Mouse (Mus musculus): ENCODE measurements at regions not wholly inside any gene's neighbourhood (a gene's known extent, or its start where the extent isn't known, plus 50 kb on each side); places are given as distances from the start of the nearest gene placed in this dataset.

- Histone ChIP-seq H3K4me1 (ENCODE audit: insufficient read depth) (no peaks in the 10 kb centered on the region), H3K36me3 (ENCODE audit: insufficient read depth) (no peaks in the 10 kb centered on the region), H3K9me3 (ENCODE audit: low read depth, low read length) (no peaks in the 10 kb centered on the region), H3K4me3 (ENCODE audit: low read depth, low read length) (no peak overlapping the region), H3K9ac (no peak overlapping the region), H3K27me3 (ENCODE audit: insufficient read depth, low read length) (no peaks in the 10 kb centered on the region), H3K27ac (ENCODE audit: low read depth) (no peak overlapping the region), H3K4me2 (no peak overlapping the region)
- DNase-seq = no peak
- no peak for TF ChIP-seq CTCF (IDR thresholded peaks at IDR 0.05; ENCODE audit: low read depth)
- 81% methylated on average over 3 of the region's 3 CpGs for WGBS
- no peak for ATAC-seq (ENCODE audit: insufficient read depth)
Measured at GRCm38 (mm10) chr3:34483934-34484333, 166.3 kb upstream of the Sox2 start.

- no peak overlapping the region for H3K4me3 ChIP-seq (ENCODE audit: low read depth, low read length)
- ATAC-seq (ENCODE audit: insufficient read depth) = no peak
- H3K36me3 ChIP-seq (ENCODE audit: insufficient read depth) = no peaks in the 10 kb centered on the region
- H3K27me3 ChIP-seq (ENCODE audit: insufficient read depth, low read length) = no peaks in the 10 kb centered on the region
- no peak for TF ChIP-seq CTCF (IDR thresholded peaks at IDR 0.05; ENCODE audit: low read depth)
- H3K4me1 ChIP-seq (ENCODE audit: insufficient read depth) = no peaks in the 10 kb centered on the region
- no peak overlapping the region for H3K27ac ChIP-seq (ENCODE audit: low read depth)
- DNase-seq = no peak
- no peak overlapping the region for H3K4me2 ChIP-seq
- WGBS = 32% methylated on average over 16 of the region's 16 CpGs
- H3K9ac ChIP-seq = no peak overlapping the region
- H3K9me3 ChIP-seq (ENCODE audit: low read depth, low read length) = no peaks in the 10 kb centered on the region
Measured at GRCm38 (mm10) chr3:34481821-34482713, 168.1 kb upstream of the Sox2 start.

GRCm38 (mm10) chr3:34481314-34481713 lies 168.9 kb upstream of the Sox2 start:
- H3K27me3 ChIP-seq (ENCODE audit: insufficient read depth, low read length) = no peaks in the 10 kb centered on the region
- H3K9me3 ChIP-seq (ENCODE audit: low read depth, low read length) = no peaks in the 10 kb centered on the region
- H3K9ac ChIP-seq = no peak overlapping the region
- WGBS = 36% methylated on average over 3 of the region's 3 CpGs
- TF ChIP-seq CTCF (IDR thresholded peaks at IDR 0.05; ENCODE audit: low read depth) = no peak
- no peak overlapping the region for H3K4me2 ChIP-seq
- H3K4me1 ChIP-seq (ENCODE audit: insufficient read depth) = no peaks in the 10 kb centered on the region
- DNase-seq (no peak), ATAC-seq (ENCODE audit: insufficient read depth) (no peak)
- no peaks in the 10 kb centered on the region for H3K36me3 ChIP-seq (ENCODE audit: insufficient read depth)
- no peak overlapping the region for H3K27ac ChIP-seq (ENCODE audit: low read depth)
- H3K4me3 ChIP-seq (ENCODE audit: low read depth, low read length) = no peak overlapping the region

- DNase-seq (no peak), ATAC-seq (ENCODE audit: insufficient read depth) (no peak)
- Histone ChIP-seq H3K4me3 (ENCODE audit: low read depth, low read length) (no peak overlapping the region), H3K4me1 (ENCODE audit: insufficient read depth) (no peaks in the 10 kb centered on the region), H3K9ac (no peak overlapping the region), H3K27ac (ENCODE audit: low read depth) (no peak overlapping the region), H3K27me3 (ENCODE audit: insufficient read depth, low read length) (no peaks in the 10 kb centered on the region), H3K36me3 (ENCODE audit: insufficient read depth) (no peaks in the 10 kb centered on the region), H3K9me3 (ENCODE audit: low read depth, low read length) (no peaks in the 10 kb centered on the region), H3K4me2 (no peak overlapping the region)
- 55% methylated on average over 4 of the region's 4 CpGs for WGBS
- no peak for TF ChIP-seq CTCF (IDR thresholded peaks at IDR 0.05; ENCODE audit: low read depth)
Measured at GRCm38 (mm10) chr3:34474126-34474525, 176.1 kb upstream of the Sox2 start.

GRCm38 (mm10) chr3:34470721-34471120 lies 179.5 kb upstream of the Sox2 start:
- Histone ChIP-seq H3K27me3 (ENCODE audit: insufficient read depth, low read length) (no peaks in the 10 kb centered on the region), H3K9me3 (ENCODE audit: low read depth, low read length) (no peaks in the 10 kb centered on the region), H3K4me3 (ENCODE audit: low read depth, low read length) (no peak overlapping the region), H3K4me2 (no peak overlapping the region), H3K36me3 (ENCODE audit: insufficient read depth) (no peaks in the 10 kb centered on the region), H3K27ac (ENCODE audit: low read depth) (no peak overlapping the region), H3K4me1 (ENCODE audit: insufficient read depth) (no peaks in the 10 kb centered on the region), H3K9ac (no peak overlapping the region)
- 77% methylated on average over 5 of the region's 5 CpGs for WGBS
- TF ChIP-seq CTCF (IDR thresholded peaks at IDR 0.05; ENCODE audit: low read depth) = no peak
- DNase-seq (no peak), ATAC-seq (ENCODE audit: insufficient read depth) (no peak)

- no peaks in the 10 kb centered on the region for H3K9me3 ChIP-seq (ENCODE audit: low read depth, low read length)
- DNase-seq = no peak
- no peaks in the 10 kb centered on the region for H3K36me3 ChIP-seq (ENCODE audit: insufficient read depth)
- no peaks in the 10 kb centered on the region for H3K4me1 ChIP-seq (ENCODE audit: insufficient read depth)
- H3K27me3 ChIP-seq (ENCODE audit: insufficient read depth, low read length) = no peaks in the 10 kb centered on the region
- no peak overlapping the region for H3K4me3 ChIP-seq (ENCODE audit: low read depth, low read length)
- H3K9ac ChIP-seq = no peak overlapping the region
- TF ChIP-seq CTCF (IDR thresholded peaks at IDR 0.05; ENCODE audit: low read depth) = no peak
- no peak overlapping the region for H3K27ac ChIP-seq (ENCODE audit: low read depth)
- no peak for ATAC-seq (ENCODE audit: insufficient read depth)
- no peak overlapping the region for H3K4me2 ChIP-seq
- 72% methylated on average over 2 of the region's 2 CpGs for WGBS
Measured at GRCm38 (mm10) chr3:34469946-34470345, 180.3 kb upstream of the Sox2 start.

GRCm38 (mm10) chr3:34466312-34466711 lies 183.9 kb upstream of the Sox2 start:
- no peak overlapping the region for H3K4me3 ChIP-seq (ENCODE audit: low read depth, low read length)
- 36% methylated on average over 4 of the region's 4 CpGs for WGBS
- no peak overlapping the region for H3K27ac ChIP-seq (ENCODE audit: low read depth)
- no peak overlapping the region for H3K9ac ChIP-seq
- no peaks in the 10 kb centered on the region for H3K4me1 ChIP-seq (ENCODE audit: insufficient read depth)
- no peak for TF ChIP-seq CTCF (IDR thresholded peaks at IDR 0.05; ENCODE audit: low read depth)
- no peak overlapping the region for H3K4me2 ChIP-seq
- ATAC-seq (ENCODE audit: insufficient read depth) (no peak), DNase-seq (no peak)
- H3K9me3 ChIP-seq (ENCODE audit: low read depth, low read length) = no peaks in the 10 kb centered on the region
- H3K36me3 ChIP-seq (ENCODE audit: insufficient read depth) = no peaks in the 10 kb centered on the region
- no peaks in the 10 kb centered on the region for H3K27me3 ChIP-seq (ENCODE audit: insufficient read depth, low read length)

Measured in lung, embryonic 14.5 days (tissue).